Mouse (Mus musculus): ENCODE data around the gene Bcor.

GRCm38 (mm10) chrX:12096783-12097526 is 63.2 kb downstream of the Bcor start:
- TF ChIP-seq EP300 (IDR thresholded peaks at IDR 0.05; ENCODE audit: insufficient read depth, low read depth, low read length) (no peak), CTCF (IDR thresholded peaks at IDR 0.05) (no peak)

Data from heart, adult 2 months (tissue).